Mouse (Mus musculus): ENCODE results near the gene Exosc8. TPM values are rescaled to one million over a fixed set of nuclear protein-coding genes. Genes with fewer than 3 reads are reported as not detected.
A peak's percentile ranks its signal among the peaks of the same experiment; 100 is the strongest.

Exosc8 gene
- polyA plus RNA-seq, 1 experiment from 2014 or later: 89.6 TPM

DNA sequence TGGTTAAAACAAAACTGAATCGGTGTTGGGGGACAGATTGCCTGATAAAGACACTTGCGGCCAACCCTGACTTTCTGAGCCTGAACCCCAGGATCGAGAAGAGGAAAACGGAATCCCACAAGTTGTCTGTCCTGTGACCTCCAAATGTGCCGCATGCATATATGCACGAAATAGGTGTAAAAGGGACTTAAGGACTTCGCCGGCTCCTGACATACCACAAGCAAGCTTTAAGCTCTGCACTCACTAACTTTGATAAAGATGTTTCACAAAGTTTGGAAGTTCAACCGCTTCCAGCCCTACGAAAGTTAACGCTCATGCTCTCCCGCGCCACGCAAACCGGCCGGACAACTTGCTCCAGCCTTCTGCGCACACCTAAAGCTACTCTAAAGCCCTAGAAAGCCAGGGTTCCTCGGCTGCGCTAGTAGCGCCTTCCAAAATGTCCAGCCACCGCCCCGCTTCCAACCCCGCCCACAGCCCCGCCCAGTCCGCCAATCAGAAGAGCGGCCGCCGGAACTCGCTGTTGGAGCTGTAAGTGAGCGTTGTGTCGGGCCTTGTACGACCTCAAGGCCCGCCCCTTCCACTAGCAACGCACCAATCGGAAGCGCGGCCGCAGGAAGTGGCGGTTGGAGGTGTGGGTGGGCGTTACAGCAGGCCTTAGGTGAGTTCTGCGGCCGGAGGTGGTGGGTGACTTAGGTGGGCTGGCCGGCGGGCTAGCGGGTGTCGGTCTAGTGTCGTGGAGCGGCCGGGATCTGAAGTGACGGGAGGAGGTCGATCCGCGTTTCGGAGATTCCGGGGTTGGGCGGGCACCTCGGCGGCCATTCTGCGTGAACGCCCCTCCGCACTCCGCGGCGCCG, 42.8 kb downstream of the Exosc8 start, which contains the start of gene Supt20:
Supt20 (plus strand) TSS at position 606 of the 854 bp plus-strand sequence.
- 2% methylated on average over 65 of the region's 65 CpGs for WGBS
- peak; percentile 99 for ATAC-seq (ENCODE audit: low FRiP score)
- no peaks in the 10 kb centered on the region for H3K27me3 ChIP-seq
- H3K4me1 ChIP-seq: no peaks in the 10 kb centered on the region
- H3K9ac ChIP-seq: peak within 1 kb of the TSS; percentile 69
- peak within 1 kb of the TSS; percentile 54 for H3K4me3 ChIP-seq
- no peaks in the 10 kb centered on the region for H3K9me3 ChIP-seq (replicated peaks)
- peak within 1 kb of the TSS; percentile 62 for H3K4me2 ChIP-seq (replicated peaks)
- peak within 1 kb of the TSS; percentile 78 for H3K27ac ChIP-seq
- peaks cover 15% of the 10 kb centered on the region for H3K36me3 ChIP-seq

DNA sequence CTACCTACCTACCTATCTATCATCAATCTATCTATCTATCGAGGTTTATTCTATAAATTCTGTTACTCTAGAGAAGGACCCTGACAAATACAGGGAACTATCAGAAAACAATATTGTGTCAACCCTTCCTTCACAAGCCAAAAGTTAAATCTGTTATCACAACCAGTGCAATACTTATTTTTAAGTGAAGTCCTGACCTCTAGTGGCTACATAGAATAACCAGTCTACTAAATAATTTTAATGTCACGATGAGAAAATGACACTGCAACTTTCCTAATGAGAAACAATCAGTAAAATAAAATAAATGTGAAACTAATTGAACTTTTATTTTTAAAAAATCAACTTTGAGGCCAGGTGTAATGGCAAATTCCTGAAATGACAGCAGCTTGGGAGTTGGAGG, 46.1 kb downstream of the Exosc8 start:
- WGBS: 63% methylated on average over 2 of the region's 2 CpGs
- H3K27ac ChIP-seq: no peak overlapping the region
- ATAC-seq (ENCODE audit: low FRiP score): no peak
- H3K36me3 ChIP-seq: no peaks in the 10 kb centered on the region
- no peaks in the 10 kb centered on the region for H3K9me3 ChIP-seq (replicated peaks)
- no peak overlapping the region for H3K9ac ChIP-seq
- H3K4me1 ChIP-seq: no peaks in the 10 kb centered on the region
- no peaks in the 10 kb centered on the region for H3K27me3 ChIP-seq
- no peak overlapping the region for H3K4me2 ChIP-seq (replicated peaks)
- H3K4me3 ChIP-seq: no peak overlapping the region

DNA sequence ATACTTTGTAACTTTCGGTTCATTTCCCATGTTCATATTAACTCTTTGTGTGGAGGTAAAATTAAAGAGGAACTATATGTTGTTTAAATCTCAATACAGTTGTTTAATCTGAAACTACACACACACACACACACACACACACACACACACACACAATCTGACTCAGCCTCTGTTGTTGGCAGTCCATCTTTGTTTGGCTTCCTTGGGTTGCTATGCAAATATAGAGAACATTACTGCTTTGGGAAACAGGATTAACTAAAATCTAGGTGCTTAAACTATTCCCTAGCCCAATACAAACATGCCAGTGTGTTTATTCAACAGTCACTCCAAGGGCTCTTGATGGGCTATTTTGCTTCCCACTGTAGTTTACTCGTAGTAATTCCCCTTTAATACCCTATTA, 47.9 kb downstream of the Exosc8 start:
- Histone ChIP-seq H3K27me3 (no peaks in the 10 kb centered on the region), H3K9ac (no peak overlapping the region), H3K4me2 (replicated peaks) (no peak overlapping the region), H3K4me3 (no peak overlapping the region), H3K36me3 (no peaks in the 10 kb centered on the region), H3K9me3 (replicated peaks) (no peaks in the 10 kb centered on the region), H3K4me1 (no peaks in the 10 kb centered on the region), H3K27ac (no peak overlapping the region)
- 88% methylated on average over 2 of the region's 2 CpGs for WGBS
- no peak for ATAC-seq (ENCODE audit: low FRiP score)

DNA sequence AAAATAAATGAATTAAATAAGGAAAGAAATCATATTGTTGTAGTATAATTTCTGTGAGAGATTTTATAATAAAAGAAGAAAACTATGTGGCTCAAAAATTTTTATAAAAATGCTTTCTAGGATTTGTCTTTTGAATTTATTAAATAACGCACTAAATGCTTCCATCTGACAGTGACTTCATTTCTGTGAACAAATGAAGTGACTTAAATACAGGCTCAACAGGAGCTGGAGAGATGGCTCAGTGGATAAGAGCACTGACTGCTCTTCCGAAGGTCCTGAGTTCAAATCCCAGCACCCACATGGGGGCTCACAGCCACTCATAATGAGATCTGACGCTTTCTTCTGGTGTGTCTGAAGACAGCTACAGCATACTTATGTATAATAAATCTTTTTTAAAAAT, 50.0 kb downstream of the Exosc8 start:
- ATAC-seq (ENCODE audit: low FRiP score): no peak
- H3K36me3 ChIP-seq: no peaks in the 10 kb centered on the region
- no peaks in the 10 kb centered on the region for H3K27me3 ChIP-seq
- H3K4me3 ChIP-seq: no peak overlapping the region
- WGBS: 97% methylated on average over 3 of the region's 3 CpGs
- H3K9ac ChIP-seq: no peak overlapping the region
- H3K4me1 ChIP-seq: no peaks in the 10 kb centered on the region
- H3K27ac ChIP-seq: no peak overlapping the region
- H3K4me2 ChIP-seq (replicated peaks): no peak overlapping the region
- no peaks in the 10 kb centered on the region for H3K9me3 ChIP-seq (replicated peaks)

DNA sequence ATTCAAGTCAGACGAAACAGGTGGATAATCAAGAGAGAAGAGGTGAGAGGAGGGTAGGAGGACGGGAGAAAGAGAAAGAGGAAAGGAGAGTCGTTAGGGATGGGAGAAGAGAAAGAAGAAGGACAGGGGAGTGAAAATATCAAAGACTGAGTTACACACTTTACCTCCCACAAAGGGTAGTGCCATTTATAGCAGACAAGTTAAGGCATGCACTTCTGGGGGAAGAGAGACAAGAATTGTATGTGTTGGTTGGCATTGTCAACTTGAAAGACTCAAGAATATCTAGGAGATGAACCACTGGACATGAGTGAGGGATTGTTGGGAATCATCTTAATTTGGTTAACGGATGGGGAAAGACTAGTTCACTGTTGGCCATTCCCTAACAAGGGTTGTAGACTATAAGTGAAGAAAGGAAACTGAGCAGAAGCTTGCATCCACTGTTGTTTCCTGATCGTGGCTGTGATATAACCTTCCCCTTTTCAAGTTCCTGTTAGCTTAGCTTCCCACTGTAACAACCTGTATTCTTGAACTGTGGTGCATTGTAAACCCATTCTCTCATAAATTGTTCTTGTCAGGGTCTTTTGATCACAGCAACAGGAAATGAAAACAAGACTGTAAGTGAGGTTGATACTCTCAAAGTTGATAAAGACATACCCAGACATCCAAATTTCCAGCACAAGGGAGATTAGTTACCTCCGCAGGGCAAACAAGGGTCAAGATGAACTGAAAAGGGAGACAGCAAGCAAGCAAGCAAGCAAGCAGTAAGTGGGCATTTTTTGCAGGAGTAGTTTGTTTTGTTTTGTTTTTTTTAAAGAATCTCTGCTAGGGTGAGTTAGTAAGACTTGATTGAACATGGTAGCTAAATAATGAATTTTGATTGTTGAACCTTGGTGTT, 53.6 kb downstream of the Exosc8 start:
- Histone ChIP-seq H3K9ac (no peak overlapping the region), H3K9me3 (replicated peaks) (no peaks in the 10 kb centered on the region), H3K4me3 (no peak overlapping the region), H3K4me2 (replicated peaks) (no peak overlapping the region), H3K4me1 (no peaks in the 10 kb centered on the region), H3K27ac (no peak overlapping the region), H3K36me3 (no peaks in the 10 kb centered on the region), H3K27me3 (no peaks in the 10 kb centered on the region)
- ATAC-seq (ENCODE audit: low FRiP score): no peak
- WGBS: 73% methylated on average over 6 of the region's 6 CpGs

Other genes starting within 250 kb of the Exosc8 start
- gene Supt20, start 42.6 kb downstream of the Exosc8 start, polyA plus RNA-seq (2016; fragmentation: Nextera tagmentation; extraction: Ambion mirVana): 117 and 124 TPM in 2 replicates
- gene Gm21958, start 21.0 kb downstream of the Exosc8 start, polyA plus RNA-seq (2016; fragmentation: Nextera tagmentation; extraction: Ambion mirVana): 2.0 TPM in 1 of 2 replicates, not detected in the other
- 46.1 and 46.6 TPM in 2 replicates for gene Alg5, start 146 bp upstream of the Exosc8 start, polyA plus RNA-seq (2016; fragmentation: Nextera tagmentation; extraction: Ambion mirVana)
- gene Smad9, start 20.2 kb upstream of the Exosc8 start, polyA plus RNA-seq (2016; fragmentation: Nextera tagmentation; extraction: Ambion mirVana): 0.66 and 0.70 TPM in 2 replicates
- gene Rfxap, start 72.4 kb upstream of the Exosc8 start, polyA plus RNA-seq (2016; fragmentation: Nextera tagmentation; extraction: Ambion mirVana): 67.9 and 69.0 TPM in 2 replicates
- 0.67 and 0.73 TPM in 2 replicates for gene Sertm1, start 180.5 kb upstream of the Exosc8 start, polyA plus RNA-seq (2016; fragmentation: Nextera tagmentation; extraction: Ambion mirVana)